Mouse (Mus musculus) lung, postnatal 0 days (tissue): ENCODE measurements around the gene Gm17555.

Source experiments
- CTCF ChIP-seq: IDR thresholded peaks from 2 replicates; pipeline ENCODE4 v1.5.1; 2016; ENCODE audit warnings: antibody characterized with exemption, mild to moderate bottlenecking
- EP300 ChIP-seq: IDR thresholded peaks from 2 replicates; pipeline ENCODE4 v1.6.1; 2016; ENCODE audit warnings: antibody characterized with exemption, mild to moderate bottlenecking, control low read depth

DNA sequence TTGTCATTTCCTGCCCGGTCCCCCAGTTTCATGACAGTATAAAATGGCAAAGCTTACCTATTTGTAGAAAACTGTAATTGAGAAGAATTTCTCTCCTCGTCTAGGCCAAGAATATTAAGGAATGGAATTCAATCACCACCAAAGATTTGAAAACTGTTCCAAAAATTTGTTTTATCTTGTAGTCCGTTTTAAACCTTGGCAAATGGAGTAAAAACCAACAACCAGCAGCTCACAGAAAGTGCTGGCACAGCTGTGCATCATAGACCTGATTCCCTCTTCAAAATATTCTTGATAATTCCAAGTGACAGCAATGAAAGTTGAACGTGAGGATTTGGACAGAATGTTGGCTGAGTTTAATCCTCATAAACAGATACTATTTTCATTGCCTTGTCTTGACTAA, 23.6 kb upstream of the Gm17555 start:
- no peak for TF ChIP-seq CTCF
- no peak for TF ChIP-seq EP300
